Mouse (Mus musculus): Measurements from ENCODE around the gene Acod1.

GRCm38 (mm10) chr14:103017009-103017408, 29.8 kb upstream of the Acod1 start:
- TF ChIP-seq CTCF (conservative IDR thresholded peaks at IDR 0.05; ENCODE audit: low read length) (no peak), NANOG (IDR thresholded peaks at IDR 0.05; ENCODE audit: borderline replicate concordance, low read length) (no peak), POU5F1 (IDR thresholded peaks at IDR 0.05; ENCODE audit: borderline replicate concordance, low read length) (no peak)

All from E14TG2a.4 (cell line).